Mouse (Mus musculus): ENCODE data around the gene Wfdc5. TPM values are rescaled to one million over a fixed set of nuclear protein-coding genes. Genes with fewer than 3 reads are reported as not detected.

The Wfdc5 gene
- polyA plus RNA-seq, 1 experiment from 2014 or later: 0.05 TPM

- TF ChIP-seq CTCF (IDR thresholded peaks at IDR 0.05): no peak
- in situ Hi-C loops (cut with MboI; ENCODE audit: low pct_unique_long_range_greater_than_20kb): no loop called here
- POLR2A ChIA-PET: no interaction called here
- CTCF ChIA-PET: no interaction called here
- DNase-seq (ENCODE audit: low read depth, low spot score) (no peak), ATAC-seq (no peak)
- peaks cover 6% of the 10 kb centered on the region for H3K27me3 ChIP-seq
Observed at GRCm38 (mm10) chr2:164194959-164195630, 12.6 kb upstream of the Wfdc5 start.

- ATAC-seq: no peak
- POLR2A ChIA-PET: no interaction called here
- CTCF ChIA-PET: no interaction called here
Observed at GRCm38 (mm10) chr2:164192279-164192678, 9.7 kb upstream of the Wfdc5 start.

GRCm38 (mm10) chr2:164190576-164190975 is 8.0 kb upstream of the Wfdc5 start, which contains the start of gene Wfdc12:
Gene Wfdc12 (minus strand): TSS chr2:164190608.
- peaks cover 6% of the 10 kb centered on the region for H3K27me3 ChIP-seq
- DNase-seq (ENCODE audit: low read depth, low spot score) (no peak), ATAC-seq (no peak)
- in situ Hi-C loops (cut with MboI; ENCODE audit: low pct_unique_long_range_greater_than_20kb): no loop called here
- TF ChIP-seq CTCF (IDR thresholded peaks at IDR 0.05): no peak
- POLR2A ChIA-PET: no interaction called here
- CTCF ChIA-PET: no interaction called here

More at GRCm38 (mm10) chr2:164192279-164192678, 9.7 kb upstream of the Wfdc5 start:
- H3K27me3 ChIP-seq: peaks cover 6% of the 10 kb centered on the region
- TF ChIP-seq CTCF (IDR thresholded peaks at IDR 0.05): no peak
- no peak for DNase-seq (ENCODE audit: low read depth, low spot score)
- in situ Hi-C loops (cut with MboI; ENCODE audit: low pct_unique_long_range_greater_than_20kb): no loop called here

DNA sequence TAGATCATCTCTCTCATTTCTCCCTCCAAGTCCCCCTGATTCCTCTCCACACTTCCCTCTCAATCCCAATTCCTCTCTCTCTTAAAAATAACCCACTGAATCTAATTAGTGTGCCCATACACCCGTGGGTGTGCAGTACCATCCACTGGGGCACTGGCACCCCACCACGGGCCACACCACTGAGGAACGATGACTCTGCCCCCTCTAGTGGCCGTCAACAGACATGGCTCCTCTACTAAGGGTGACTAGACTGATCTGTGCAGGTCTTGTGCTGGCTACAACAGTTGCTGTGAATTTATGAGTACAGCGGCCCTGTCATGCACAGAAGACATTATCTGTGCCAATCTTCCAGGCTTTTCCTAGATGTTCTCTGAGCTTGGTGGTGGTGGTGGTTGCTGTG is 6.2 kb upstream of the Wfdc5 start:
- ATAC-seq (no peak), DNase-seq (ENCODE audit: low read depth, low spot score) (no peak)
- POLR2A ChIA-PET: no interaction called here
- CTCF ChIA-PET: no interaction called here
- peak; percentile 48 for TF ChIP-seq CTCF (IDR thresholded peaks at IDR 0.05)
- peaks cover 6% of the 10 kb centered on the region for H3K27me3 ChIP-seq
- in situ Hi-C loops (cut with MboI; ENCODE audit: low pct_unique_long_range_greater_than_20kb): no loop called here

DNA sequence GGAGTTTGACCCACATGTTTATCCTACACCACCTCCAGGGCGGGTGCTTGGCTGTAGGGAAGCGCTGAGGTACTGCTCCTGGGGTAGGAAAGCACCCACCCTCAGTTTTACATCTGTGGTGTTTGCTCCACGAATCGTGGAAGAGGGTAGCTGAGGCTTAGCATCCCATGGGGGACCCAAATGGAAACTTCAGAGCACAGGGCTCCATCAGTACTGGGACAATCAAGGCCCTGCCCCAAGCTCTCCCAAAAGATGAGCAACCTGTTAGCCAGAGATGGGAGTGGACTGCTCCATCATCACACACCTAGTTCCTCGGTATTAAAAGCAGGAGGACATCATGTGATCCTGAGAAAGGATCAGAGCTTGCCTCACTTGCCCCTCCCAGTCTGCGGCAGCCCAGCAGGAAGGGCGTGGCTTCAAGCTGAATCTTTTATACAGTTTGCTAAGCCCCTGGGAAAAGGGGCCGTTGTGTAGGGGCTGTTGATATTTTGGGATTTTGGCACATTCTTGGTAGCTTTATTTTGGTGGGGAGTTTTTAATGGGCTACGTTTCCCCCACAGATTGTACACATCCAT is 1.7 kb upstream of the Wfdc5 start:
- TF ChIP-seq CTCF (IDR thresholded peaks at IDR 0.05): no peak
- in situ Hi-C loops (cut with MboI; ENCODE audit: low pct_unique_long_range_greater_than_20kb): no loop called here

DNA sequence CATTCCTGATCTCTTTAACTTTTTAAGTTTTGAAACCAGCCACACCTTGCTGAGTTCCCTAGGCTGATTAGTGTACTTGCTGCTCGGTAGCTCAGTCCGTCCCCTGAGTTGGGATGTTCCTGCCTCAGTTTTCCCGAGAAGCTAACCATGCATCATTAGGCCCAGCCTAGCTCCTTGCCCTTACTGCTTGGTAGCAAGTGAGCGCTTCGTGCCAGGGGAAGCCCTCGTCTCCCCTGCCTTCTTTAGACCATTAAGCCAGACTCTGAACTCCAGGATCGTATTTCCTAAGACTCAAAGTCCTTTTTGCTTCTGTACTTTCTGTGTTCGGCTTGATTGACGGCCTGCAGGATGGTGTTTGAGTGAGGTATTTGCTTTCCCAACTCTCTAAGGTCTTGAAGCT is 798 bp upstream of the Wfdc5 start:
- no peaks in the 10 kb centered on the region for H3K27me3 ChIP-seq
- DNase-seq (ENCODE audit: low read depth, low spot score) (no peak), ATAC-seq (no peak)
- in situ Hi-C loops (cut with MboI; ENCODE audit: low pct_unique_long_range_greater_than_20kb): no loop called here
- TF ChIP-seq CTCF (IDR thresholded peaks at IDR 0.05): no peak
- ChIA-PET POLR2A (no interaction called here), CTCF (no interaction called here)

More for the DNA sequence above, 1.7 kb upstream of the Wfdc5 start:
- ChIA-PET POLR2A (no interaction called here), CTCF (no interaction called here)
- ATAC-seq: no peak
- no peaks in the 10 kb centered on the region for H3K27me3 ChIP-seq
- no peak for DNase-seq (ENCODE audit: low read depth, low spot score)

GRCm38 (mm10) chr2:164180770-164181169 is 1.8 kb downstream of the Wfdc5 start:
- ATAC-seq (peak; percentile 60), DNase-seq (ENCODE audit: low read depth, low spot score) (no peak)
- TF ChIP-seq CTCF (IDR thresholded peaks at IDR 0.05): no peak
- ChIA-PET POLR2A (no interaction called here), CTCF (interaction anchor here (0.7 to 2.2 kb wide), 8 partner anchors 15 to 210 kb away, joined by 3 to 7 read pairs (median 3); no protein-coding TSS in a partner anchor)
- in situ Hi-C loops (cut with MboI; ENCODE audit: low pct_unique_long_range_greater_than_20kb): no loop called here
- H3K27me3 ChIP-seq: no peaks in the 10 kb centered on the region

- H3K27me3 ChIP-seq: no peaks in the 10 kb centered on the region
- ChIA-PET CTCF (interaction anchor here (0.7 to 2.7 kb wide), 12 partner anchors 14 to 211 kb away, joined by 3 to 9 read pairs (median 4); no protein-coding TSS in a partner anchor), POLR2A (interaction anchor here (0.6 kb wide), 1 partner anchor 224 kb away, joined by 4 read pairs; no protein-coding TSS in a partner anchor)
- no peak for DNase-seq (ENCODE audit: low read depth, low spot score)
- no peak for TF ChIP-seq CTCF (IDR thresholded peaks at IDR 0.05)
- in situ Hi-C loops (cut with MboI; ENCODE audit: low pct_unique_long_range_greater_than_20kb): no loop called here
- no peak for ATAC-seq
Observed at GRCm38 (mm10) chr2:164180124-164180523, 2.4 kb downstream of the Wfdc5 start.

GRCm38 (mm10) chr2:164177831-164178230 is 4.7 kb downstream of the Wfdc5 start:
- in situ Hi-C loops (cut with MboI; ENCODE audit: low pct_unique_long_range_greater_than_20kb): no loop called here
- no peak for TF ChIP-seq CTCF (IDR thresholded peaks at IDR 0.05)
- ATAC-seq (no peak), DNase-seq (ENCODE audit: low read depth, low spot score) (no peak)
- ChIA-PET POLR2A (no interaction called here), CTCF (interaction anchor here (2.7 kb wide), 1 partner anchor 51 kb away, joined by 9 read pairs; no protein-coding TSS in a partner anchor)
- H3K27me3 ChIP-seq: no peaks in the 10 kb centered on the region

DNA sequence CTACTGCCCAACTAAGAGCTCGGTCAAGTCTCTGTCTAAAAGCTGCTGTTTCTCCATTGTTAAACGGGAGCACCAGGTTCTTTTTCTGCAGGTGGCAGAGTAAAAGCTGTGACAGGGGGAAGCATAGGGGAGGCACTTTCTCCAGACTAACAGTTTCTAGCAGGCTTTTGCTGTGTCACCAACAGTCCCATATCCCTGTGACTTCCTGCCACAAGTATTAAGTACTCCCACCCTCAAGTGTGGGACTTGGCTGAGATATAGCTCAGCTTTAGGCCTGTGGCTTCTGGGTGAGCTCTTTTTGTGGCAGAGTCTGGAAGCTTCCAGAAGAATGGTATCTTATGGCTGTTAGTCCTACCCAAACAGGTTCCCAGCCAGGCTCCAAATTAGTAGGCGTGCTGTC is 6.7 kb downstream of the Wfdc5 start:
- ATAC-seq (no peak), DNase-seq (ENCODE audit: low read depth, low spot score) (no peak)
- CTCF ChIA-PET: interaction anchor here (0.7 to 1.5 kb wide), 5 partner anchors 12 to 57 kb away, joined by 3 to 4 read pairs (median 3); no protein-coding TSS in a partner anchor
- POLR2A ChIA-PET: no interaction called here
- TF ChIP-seq CTCF (IDR thresholded peaks at IDR 0.05): no peak
- H3K27me3 ChIP-seq: no peaks in the 10 kb centered on the region
- in situ Hi-C loops (cut with MboI; ENCODE audit: low pct_unique_long_range_greater_than_20kb): no loop called here

DNA sequence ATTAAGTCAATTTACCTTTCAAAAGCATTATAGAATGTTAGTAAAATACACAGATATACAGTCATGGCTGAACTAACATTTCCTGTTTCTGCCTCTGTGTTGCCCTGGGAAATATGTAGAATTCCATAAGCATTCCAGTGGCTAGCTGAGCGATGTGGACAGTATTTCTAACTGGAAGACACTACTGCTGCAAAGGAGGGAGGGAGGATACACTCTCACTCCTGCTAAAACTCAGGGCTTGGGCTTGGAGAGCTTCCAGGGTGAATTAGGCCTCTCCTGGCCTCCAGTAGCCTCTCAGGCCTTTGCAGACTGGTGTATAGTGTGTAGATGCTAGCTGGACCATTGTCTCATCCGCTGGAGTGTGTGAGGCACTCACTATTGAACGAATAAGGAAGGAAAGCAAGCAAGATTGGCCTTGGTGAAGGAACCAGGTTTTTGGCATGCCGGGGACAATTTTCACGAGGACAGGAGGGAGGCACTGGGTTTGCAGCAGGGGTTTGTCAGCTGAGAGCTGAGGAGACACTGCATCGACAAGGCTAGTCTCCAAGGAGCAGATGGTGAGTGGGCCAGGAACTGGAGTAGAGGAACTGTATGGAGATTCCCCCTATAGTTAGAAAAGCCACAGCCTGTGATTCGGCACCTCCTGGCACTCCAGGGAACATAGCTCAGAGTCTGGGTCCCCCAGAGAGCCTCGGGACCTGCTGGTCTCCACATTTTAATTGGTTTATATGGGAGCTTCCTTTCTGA is 7.7 kb downstream of the Wfdc5 start:
- ATAC-seq: peak; percentile 47
- no peaks in the 10 kb centered on the region for H3K27me3 ChIP-seq
- no peak for DNase-seq (ENCODE audit: low read depth, low spot score)
- no peak for TF ChIP-seq CTCF (IDR thresholded peaks at IDR 0.05)
- CTCF ChIA-PET: interaction anchor here (1.0 to 1.5 kb wide), 3 partner anchors 13 to 56 kb away, joined by 3 to 4 read pairs (median 3); no protein-coding TSS in a partner anchor
- in situ Hi-C loops (cut with MboI; ENCODE audit: low pct_unique_long_range_greater_than_20kb): no loop called here
- POLR2A ChIA-PET: no interaction called here

Data from Patski (cell line).